Mouse (Mus musculus) MEL (cell line): ENCODE measurements around the gene Rpl34. TPM values are rescaled to one million over a fixed set of nuclear protein-coding genes. Genes with fewer than 3 reads are reported as not detected.

Experiments used
- DNase-seq: peaks from one replicate; pipeline ENCODE4 v3.0.0; 2011; ENCODE audit warnings: low read depth, low spot score
- H3K27ac ChIP-seq: 2 replicates; pipeline ENCODE4 v1.5.1; 2012; ENCODE audit warnings: low read depth, mild to moderate bottlenecking, control low read depth, low read length, moderate library complexity; ENCODE audit not compliant: control insufficient read depth
- H3K27me3 ChIP-seq, 2 experiments: fragments of 150-350 bp in 1 of 2; sonication (generic) in 1 of 2; 2 replicates each; pipeline ENCODE4 v1.6.1; 2012; ENCODE audit warnings: low read length in 2 of 2, mild to moderate bottlenecking in 2 of 2, improper control_type of control experiment in 1 of 2, moderate library complexity in 1 of 2; ENCODE audit not compliant: insufficient read depth in 2 of 2, control insufficient read depth in 1 of 2
- H3K36me3 ChIP-seq, 2 experiments: 2 replicates each; pipeline ENCODE4 v1.6.1; 2012 to 2014; ENCODE audit warnings: low read length in 2 of 2, improper control_type of control experiment in 1 of 2, inconsistent platforms in 1 of 2, mild to moderate bottlenecking in 1 of 2; ENCODE audit not compliant: insufficient read depth in 2 of 2, control insufficient read depth in 1 of 2
- H3K4me1 ChIP-seq, 2 experiments: fragments of 150-350 bp in 1 of 2; sonication (generic) in 1 of 2; 2 replicates each; pipeline ENCODE4 v1.6.1; 2012; ENCODE audit warnings: low read length in 2 of 2, improper control_type of control experiment in 1 of 2, mild to moderate bottlenecking in 1 of 2; ENCODE audit not compliant: insufficient read depth in 2 of 2, control insufficient read depth in 1 of 2
- H3K4me3 ChIP-seq, 2 experiments: fragments of 150-350 bp in 1 of 2; sonication (generic) in 1 of 2; 2 replicates each; pipeline ENCODE4 v1.5.1; 2012; ENCODE audit warnings: low read depth in 2 of 2, low read length in 2 of 2, mild to moderate bottlenecking in 2 of 2, moderate library complexity in 2 of 2, control low read depth in 1 of 2, improper control_type of control experiment in 1 of 2; ENCODE audit not compliant: control insufficient read depth in 1 of 2, insufficient read depth in 1 of 2
- H3K79me2 ChIP-seq: 2 replicates; pipeline ENCODE4 v1.6.1; 2012; ENCODE audit warnings: mild to moderate bottlenecking, low read length, moderate library complexity; ENCODE audit not compliant: control insufficient read depth, poor library complexity, insufficient read depth
- H3K9ac ChIP-seq: 2 replicates; pipeline ENCODE4 v1.6.1; 2012; ENCODE audit warnings: low read depth, mild to moderate bottlenecking, control low read depth, low read length, moderate library complexity; ENCODE audit not compliant: control insufficient read depth, poor library complexity, severe bottlenecking
- H3K9me3 ChIP-seq: fragments of 150-350 bp; sonication (generic); replicated peaks from 2 replicates; pipeline ENCODE4 v1.6.1; 2012; ENCODE audit warnings: mild to moderate bottlenecking, low read length, improper control_type of control experiment, moderate library complexity; ENCODE audit not compliant: insufficient read depth
- BHLHE40 ChIP-seq: IDR thresholded peaks from 2 replicates; pipeline ENCODE4 v1.6.1; 2012; ENCODE audit warnings: low read depth, mild to moderate bottlenecking, inconsistent platforms, low read length, improper control_type of control experiment, borderline replicate concordance
- CHD2 ChIP-seq: IDR thresholded peaks from 2 replicates; pipeline ENCODE4 v1.6.1; 2011; ENCODE audit warnings: low read length, improper control_type of control experiment
- CTCF ChIP-seq, 3 experiments: IDR thresholded peaks in 2 of 3; conservative IDR thresholded peaks in 1 of 3; 2 replicates each; pipeline ENCODE4 v1.5.1; 2011 to 2012; ENCODE audit warnings: low read length in 3 of 3, low read depth in 2 of 3, mild to moderate bottlenecking in 2 of 3, improper control_type of control experiment in 1 of 3, inconsistent platforms in 1 of 3, mixed read lengths in 1 of 3, moderate library complexity in 1 of 3; ENCODE audit not compliant: control insufficient read depth in 1 of 3, insufficient read depth in 1 of 3, poor library complexity in 1 of 3, severe bottlenecking in 1 of 3
- E2F4 ChIP-seq: IDR thresholded peaks from 2 replicates; pipeline ENCODE4 v1.6.1; 2011; ENCODE audit warnings: low read depth, low read length, improper control_type of control experiment, borderline replicate concordance
- ELF1 ChIP-seq: IDR thresholded peaks from 2 replicates; pipeline ENCODE4 v1.6.1; 2014; ENCODE audit warnings: low read depth, mild to moderate bottlenecking, inconsistent platforms, low read length, improper control_type of control experiment, moderate library complexity
- GATA1 ChIP-seq: IDR thresholded peaks from 2 replicates; pipeline ENCODE4 v1.6.1; 2011; ENCODE audit warnings: low read depth, low read length, improper control_type of control experiment
- HCFC1 ChIP-seq: IDR thresholded peaks from 2 replicates; pipeline ENCODE4 v1.6.1; 2012; ENCODE audit warnings: low read depth, mild to moderate bottlenecking, inconsistent platforms, low read length, improper control_type of control experiment, moderate library complexity
- JUND ChIP-seq: IDR thresholded peaks from 2 replicates; pipeline ENCODE4 v1.6.1; 2011; ENCODE audit warnings: low read depth, mild to moderate bottlenecking, improper control_type of control experiment, low read length
- KAT2A ChIP-seq: conservative IDR thresholded peaks from 2 replicates; pipeline ENCODE4 v1.6.1; 2012; ENCODE audit warnings: low read depth, low read length, improper control_type of control experiment, inconsistent platforms
- MAFK ChIP-seq: IDR thresholded peaks from 2 replicates; pipeline ENCODE4 v1.6.1; 2011; ENCODE audit warnings: low read depth, mild to moderate bottlenecking, low read length, improper control_type of control experiment, borderline replicate concordance
- MAX ChIP-seq: IDR thresholded peaks from 2 replicates; pipeline ENCODE4 v1.6.1; 2011; ENCODE audit warnings: low read length, improper control_type of control experiment
- MAZ ChIP-seq: IDR thresholded peaks from 2 replicates; pipeline ENCODE4 v1.6.1; 2012; ENCODE audit warnings: low read depth, mild to moderate bottlenecking, inconsistent platforms, low read length, improper control_type of control experiment
- MXI1 ChIP-seq: IDR thresholded peaks from 2 replicates; pipeline ENCODE4 v1.6.1; 2011; ENCODE audit warnings: mild to moderate bottlenecking, low read depth, low read length, improper control_type of control experiment
- MYB ChIP-seq: IDR thresholded peaks from 2 replicates; pipeline ENCODE4 v1.6.1; 2011; ENCODE audit warnings: mild to moderate bottlenecking, low read depth, low read length, improper control_type of control experiment
- MYC ChIP-seq: IDR thresholded peaks from 2 replicates; pipeline ENCODE4 v1.6.1; 2011; ENCODE audit warnings: low read depth, mild to moderate bottlenecking, low read length, improper control_type of control experiment, moderate library complexity
- NELFE ChIP-seq: IDR thresholded peaks from 2 replicates; pipeline ENCODE4 v1.6.1; 2011; ENCODE audit warnings: low read depth, low read length, improper control_type of control experiment
- NRF1 ChIP-seq: IDR thresholded peaks from 2 replicates; pipeline ENCODE4 v1.6.1; 2014; ENCODE audit warnings: low read depth, mild to moderate bottlenecking, inconsistent platforms, low read length, improper control_type of control experiment, moderate library complexity; ENCODE audit not compliant: poor library complexity, insufficient read depth, severe bottlenecking
- POLR2A ChIP-seq, 2 experiments: IDR thresholded peaks; 2 replicates each; pipeline ENCODE4 v1.6.1; 2011 to 2012; ENCODE audit warnings: low read length in 2 of 2, mild to moderate bottlenecking in 2 of 2, control low read depth in 1 of 2, improper control_type of control experiment in 1 of 2, low read depth in 1 of 2, moderate library complexity in 1 of 2; ENCODE audit not compliant: control insufficient read depth in 1 of 2, insufficient read depth in 1 of 2, poor library complexity in 1 of 2
- POLR2AphosphoS2 ChIP-seq: IDR thresholded peaks from 2 replicates; pipeline ENCODE4 v1.6.1; 2011; ENCODE audit warnings: low read length, improper control_type of control experiment
- RCOR1 ChIP-seq: IDR thresholded peaks from 2 replicates; pipeline ENCODE4 v1.6.1; 2012; ENCODE audit warnings: low read depth, mild to moderate bottlenecking, inconsistent platforms, low read length, improper control_type of control experiment
- SIN3A ChIP-seq: IDR thresholded peaks from 2 replicates; pipeline ENCODE4 v1.6.1; 2012; ENCODE audit warnings: low read length, improper control_type of control experiment, inconsistent platforms
- SMC3 ChIP-seq: IDR thresholded peaks from 2 replicates; pipeline ENCODE4 v1.6.1; 2011; ENCODE audit warnings: low read depth, low read length, improper control_type of control experiment
- TAL1 ChIP-seq: IDR thresholded peaks from 2 replicates; pipeline ENCODE4 v1.6.1; 2012; ENCODE audit warnings: mild to moderate bottlenecking, inconsistent platforms, low read length, moderate library complexity, mixed read lengths
- TBP ChIP-seq: IDR thresholded peaks from 2 replicates; pipeline ENCODE4 v1.8.0; 2011; ENCODE audit warnings: low read depth, low read length, improper control_type of control experiment
- USF1 ChIP-seq: IDR thresholded peaks from 2 replicates; pipeline ENCODE4 v1.6.1; 2014; ENCODE audit warnings: low read depth, mild to moderate bottlenecking, inconsistent platforms, low read length, improper control_type of control experiment, moderate library complexity
- USF2 ChIP-seq, 2 experiments: IDR thresholded peaks; 2 replicates each; pipeline ENCODE4 v1.6.1; 2011 to 2012; ENCODE audit warnings: improper control_type of control experiment in 2 of 2, low read length in 2 of 2, borderline replicate concordance in 1 of 2, inconsistent platforms in 1 of 2, low read depth in 1 of 2, mild to moderate bottlenecking in 1 of 2; ENCODE audit not compliant: insufficient read depth in 1 of 2
- ZKSCAN1 ChIP-seq: IDR thresholded peaks from 2 replicates; pipeline ENCODE4 v1.6.1; 2012; ENCODE audit warnings: low read depth, mild to moderate bottlenecking, inconsistent platforms, low read length, improper control_type of control experiment, moderate library complexity
- polyA plus RNA-seq, 2 experiments: library from polyadenylated mRNA; stranded (reverse) in 1 of 2; unstranded in 1 of 2; fragments of >175 nt in 1 of 2; fragments of >200 nt in 1 of 2; gene quantifications; 2 replicates each; pipeline versions ENCODE4 v1.2.1 to v1.2.4; 2012; ENCODE audit warnings: low replicate concordance in 2 of 2, low read depth in 1 of 2; ENCODE audit not compliant: insufficient read length in 2 of 2, insufficient read depth in 1 of 2, missing spikeins in 1 of 2
- total RNA-seq: library from RNA; depleted of rRNA; stranded (reverse); fragments of 300-350 nt; gene quantifications from 2 replicates; pipeline ENCODE4 v1.2.3, GENCODE M21; 2012

Gene Rpl34
- total and polyA plus RNA-seq, 3 experiments, result 451 to 1,619 (median 895) TPM

DNA sequence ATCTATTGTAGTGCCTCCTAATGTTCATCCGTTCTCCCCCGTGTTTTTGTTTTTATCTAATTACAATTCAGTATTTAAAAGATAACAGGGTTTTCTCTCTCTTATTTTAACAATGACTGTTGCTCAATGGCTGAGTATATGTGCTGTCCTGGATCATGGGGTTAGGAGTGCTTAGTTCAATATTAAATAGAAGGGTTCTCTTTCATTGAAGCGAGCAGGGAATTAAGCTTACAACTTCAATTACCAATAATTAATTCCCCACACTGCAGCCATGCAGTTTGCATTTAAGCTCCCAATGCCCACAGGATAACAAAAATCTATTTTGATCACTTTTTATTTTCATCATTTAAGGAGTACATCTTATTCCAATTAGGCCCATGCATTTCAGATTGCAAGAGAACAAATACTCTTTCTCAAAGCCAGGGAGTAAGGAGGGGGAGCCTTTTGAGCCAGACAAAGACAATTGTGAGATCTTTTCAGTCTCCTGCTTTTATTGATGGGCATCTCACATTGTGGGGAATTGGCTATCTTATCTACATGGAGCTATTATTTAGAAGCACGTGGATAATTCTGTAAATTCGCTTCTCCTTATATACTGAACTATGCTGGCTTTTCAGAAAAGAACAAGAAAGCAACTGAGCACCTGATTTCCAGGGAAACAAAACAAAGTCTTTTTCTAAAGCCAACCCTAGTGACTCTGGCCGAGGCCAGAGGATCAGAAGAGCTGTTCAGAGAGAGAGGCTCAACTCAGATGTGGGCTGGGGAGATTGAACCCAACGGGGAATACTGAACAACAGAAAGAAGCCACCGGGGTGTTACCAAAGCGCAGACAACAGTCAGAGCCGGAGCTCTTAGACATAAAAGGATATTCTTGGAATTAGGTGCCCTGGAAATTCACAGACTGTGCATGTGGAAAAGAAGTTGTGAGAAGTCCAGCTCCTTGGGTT, 16.7 kb upstream of the Rpl34 start:
- H3K79me2 ChIP-seq, result no peaks in the 10 kb centered on the region
- no peak overlapping the region for H3K27ac ChIP-seq
- H3K36me3 ChIP-seq, result no peaks in the 10 kb centered on the region
- no peak for DNase-seq
- H3K4me1 ChIP-seq, result no peaks in the 10 kb centered on the region
- H3K4me3 ChIP-seq, result no peak overlapping the region
- H3K9ac ChIP-seq, result no peak overlapping the region
- no peaks in the 10 kb centered on the region for H3K9me3 ChIP-seq
- peaks cover 0 to 3% of the 10 kb centered on the region in 2 experiments; a peak in 2 of 4 replicates for H3K27me3 ChIP-seq
- TF ChIP-seq HCFC1, result no peak
- TF ChIP-seq TBP, result no peak
- no peak for TF ChIP-seq SIN3A
- no peak for TF ChIP-seq CHD2
- TF ChIP-seq MYC, result no peak
- no peak for TF ChIP-seq MXI1
- TF ChIP-seq JUND, result no peak
- no peak for TF ChIP-seq ZKSCAN1
- TF ChIP-seq E2F4, result no peak
- TF ChIP-seq KAT2A, result no peak
- no peak for TF ChIP-seq MAFK
- no peak for TF ChIP-seq USF2 (IDR thresholded peaks at IDR 0.05; ENCODE audit: borderline replicate concordance in 1 of 2, insufficient read depth in 1 of 2, low read depth in 1 of 2, low read length in 2 of 2)
- TF ChIP-seq RCOR1, result no peak
- TF ChIP-seq POLR2A (IDR thresholded peaks at IDR 0.05; ENCODE audit: control insufficient read depth in 1 of 2, insufficient read depth in 1 of 2, low read depth in 1 of 2, low read length in 2 of 2, poor library complexity in 1 of 2), result no peak
- TF ChIP-seq POLR2AphosphoS2, result no peak
- no peak for TF ChIP-seq SMC3

DNA sequence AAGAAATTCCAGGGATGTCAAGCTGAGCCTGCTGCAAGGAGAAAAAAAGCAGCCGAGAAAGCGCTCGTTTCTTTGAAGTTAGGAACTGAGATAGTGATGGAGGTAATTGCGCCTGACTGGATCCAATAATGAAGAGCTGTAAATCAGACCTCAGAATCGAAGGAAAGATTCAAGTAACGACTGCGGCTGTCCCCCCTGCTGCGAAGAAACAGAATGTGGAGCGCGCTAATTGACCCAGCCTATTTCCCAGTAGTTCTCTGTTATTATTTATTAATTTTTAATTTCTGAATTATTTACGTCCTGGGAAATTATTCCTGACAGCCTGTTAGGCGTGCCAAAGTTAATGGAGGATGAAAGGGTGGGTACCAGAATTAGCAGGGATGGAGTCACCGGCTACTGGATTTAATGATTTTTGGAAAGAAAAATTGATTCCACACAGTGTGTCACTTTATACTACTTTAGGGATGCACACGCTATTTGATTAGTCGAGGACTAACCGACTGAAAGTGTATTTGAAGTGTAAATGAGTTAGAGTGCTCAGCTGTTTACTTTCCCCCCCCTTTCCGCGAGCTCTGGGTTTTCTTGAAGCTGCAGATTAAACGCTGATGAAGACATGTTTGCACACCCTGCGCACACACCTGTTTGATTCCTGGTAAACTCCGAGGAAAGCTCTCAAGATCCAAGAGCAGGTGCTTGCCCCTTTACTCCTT, 7.6 kb upstream of the Rpl34 start:
- Histone ChIP-seq H3K27ac (no peak overlapping the region), H3K9ac (no peak overlapping the region), H3K4me1 (no peaks in the 10 kb centered on the region), H3K27me3 (peaks cover 1 to 2% of the 10 kb centered on the region in 2 experiments; a peak in 1 of 4 replicates), H3K79me2 (no peaks in the 10 kb centered on the region), H3K36me3 (no peaks in the 10 kb centered on the region), H3K9me3 (no peaks in the 10 kb centered on the region), H3K4me3 (no peak overlapping the region)
- TF ChIP-seq MAFK (no peak), NELFE (no peak), TAL1 (no peak), ELF1 (no peak), MAZ (no peak), MAX (no peak), NRF1 (no peak), MYB (no peak), MXI1 (no peak), USF1 (no peak), HCFC1 (no peak), GATA1 (no peak), E2F4 (no peak), BHLHE40 (no peak), CTCF (IDR thresholded peaks at IDR 0.05 in 2 of 3, conservative IDR thresholded peaks at IDR 0.05 in 1 of 3; ENCODE audit: control insufficient read depth in 1 of 3, insufficient read depth in 1 of 3, low read depth in 2 of 3, low read length in 3 of 3, poor library complexity in 1 of 3, severe bottlenecking in 1 of 3) (no peak), JUND (no peak), MYC (no peak), RCOR1 (no peak)
- no peak for DNase-seq
